Mouse (Mus musculus) erythroblast, embryonic 14.5 days (primary cell): ENCODE measurements around the gene Ctsd. TPM values are rescaled to one million over a fixed set of nuclear protein-coding genes. Genes with fewer than 3 reads are reported as not detected.

Source experiments
- H3K27me3 ChIP-seq: 2 replicates; pipeline ENCODE4 v1.6.1; 2012; ENCODE audit warnings: inconsistent platforms; ENCODE audit not compliant: control insufficient read depth
- H3K36me3 ChIP-seq: 2 replicates; pipeline ENCODE4 v1.6.1; 2012; ENCODE audit warnings: mild to moderate bottlenecking, inconsistent platforms; ENCODE audit not compliant: control insufficient read depth
- H3K4me1 ChIP-seq: 2 replicates; pipeline ENCODE4 v1.6.1; 2012; ENCODE audit warnings: inconsistent platforms; ENCODE audit not compliant: control insufficient read depth
- H3K4me3 ChIP-seq: replicated peaks from 2 replicates; pipeline ENCODE3; 2012; ENCODE audit warnings: moderate library complexity, mild to moderate bottlenecking, inconsistent platforms
- H3K9me3 ChIP-seq: 2 replicates; pipeline ENCODE4 v1.6.1; 2012; ENCODE audit warnings: low read length, inconsistent platforms, mixed read lengths; ENCODE audit not compliant: control insufficient read depth
- GATA1 ChIP-seq: IDR thresholded peaks from 2 replicates; pipeline ENCODE4 v1.6.1; 2012; ENCODE audit warnings: low read length, inconsistent platforms, mixed read lengths
- TAL1 ChIP-seq: IDR thresholded peaks from 3 replicates; pipeline ENCODE4 v1.6.1; 2012; ENCODE audit warnings: low read length, inconsistent platforms, mixed read lengths
- polyA plus RNA-seq: library from polyadenylated mRNA; stranded (reverse); fragments of >175 nt; gene quantifications from 2 replicates; pipeline ENCODE4 v1.2.3, GENCODE M21; 2012

The Ctsd gene
- polyA plus RNA-seq, 1 experiment: 14.4 TPM

GRCm38 (mm10) chr7:142354661-142355233, 33.1 kb downstream of the Ctsd start:
- Histone ChIP-seq H3K36me3 (no peaks in the 10 kb centered on the region; the same call in 1 of the 2 replicates), H3K4me1 (peaks cover 70% of the 10 kb centered on the region), H3K9me3 (no peaks in the 10 kb centered on the region), H3K27me3 (peaks cover 2% of the 10 kb centered on the region; the same call in 1 of the 2 replicates), H3K4me3 (peak overlapping the region; percentile 43)
- TF ChIP-seq GATA1 (no peak), TAL1 (peak; percentile 22; the same call in 1 of the 3 replicates)

- TF ChIP-seq GATA1 (peak; percentile 57; the same call in 1 of the 2 replicates), TAL1 (peak; percentile 63)
- no peaks in the 10 kb centered on the region for H3K9me3 ChIP-seq
- H3K27me3 ChIP-seq: peaks cover 2% of the 10 kb centered on the region; the same call in 1 of the 2 replicates
- peak overlapping the region; percentile 43 for H3K4me3 ChIP-seq
- H3K4me1 ChIP-seq: peaks cover 71% of the 10 kb centered on the region
- H3K36me3 ChIP-seq: no peaks in the 10 kb centered on the region; the same call in 1 of the 2 replicates
These were observed 34.0 kb downstream of the Ctsd start for GRCm38 (mm10) chr7:142353854-142354253.

GRCm38 (mm10) chr7:142351569-142351968, 36.3 kb downstream of the Ctsd start:
- Histone ChIP-seq H3K4me1 (peaks cover 86% of the 10 kb centered on the region), H3K27me3 (no peaks in the 10 kb centered on the region), H3K36me3 (no peaks in the 10 kb centered on the region; the same call in 1 of the 2 replicates), H3K4me3 (no peak overlapping the region), H3K9me3 (no peaks in the 10 kb centered on the region)
- TF ChIP-seq GATA1: no peak
- TF ChIP-seq TAL1: no peak

GRCm38 (mm10) chr7:142349308-142349961, 38.4 kb downstream of the Ctsd start:
- Histone ChIP-seq H3K4me3 (no peak overlapping the region), H3K9me3 (no peaks in the 10 kb centered on the region), H3K36me3 (no peaks in the 10 kb centered on the region; the same call in 1 of the 2 replicates), H3K4me1 (peaks cover 71% of the 10 kb centered on the region), H3K27me3 (no peaks in the 10 kb centered on the region)
- TF ChIP-seq GATA1 (no peak), TAL1 (no peak)

- H3K36me3 ChIP-seq: no peaks in the 10 kb centered on the region
- no peaks in the 10 kb centered on the region for H3K9me3 ChIP-seq
- H3K27me3 ChIP-seq: no peaks in the 10 kb centered on the region
- no peak for TF ChIP-seq GATA1
- no peak overlapping the region for H3K4me3 ChIP-seq
- H3K4me1 ChIP-seq: peaks cover 52% of the 10 kb centered on the region
These were observed 40.3 kb downstream of the Ctsd start for GRCm38 (mm10) chr7:142347542-142347941.

GRCm38 (mm10) chr7:142342247-142342640, 45.6 kb downstream of the Ctsd start:
- H3K36me3 ChIP-seq: no peaks in the 10 kb centered on the region
- TF ChIP-seq GATA1 (no peak), TAL1 (no peak)
- no peaks in the 10 kb centered on the region for H3K9me3 ChIP-seq
- no peaks in the 10 kb centered on the region for H3K27me3 ChIP-seq
- no peak overlapping the region for H3K4me3 ChIP-seq
- H3K4me1 ChIP-seq: peaks cover 16% of the 10 kb centered on the region

GRCm38 (mm10) chr7:142341564-142342246, 46.1 kb downstream of the Ctsd start:
- TF ChIP-seq TAL1: no peak
- TF ChIP-seq GATA1: no peak
- no peaks in the 10 kb centered on the region for H3K27me3 ChIP-seq
- peaks cover 12% of the 10 kb centered on the region for H3K4me1 ChIP-seq
- H3K36me3 ChIP-seq: no peaks in the 10 kb centered on the region
- H3K9me3 ChIP-seq: no peaks in the 10 kb centered on the region
- no peak overlapping the region for H3K4me3 ChIP-seq

- H3K4me1 ChIP-seq: peaks cover 7% of the 10 kb centered on the region
- no peaks in the 10 kb centered on the region for H3K27me3 ChIP-seq
- TF ChIP-seq GATA1 (no peak), TAL1 (no peak)
- no peaks in the 10 kb centered on the region for H3K36me3 ChIP-seq
- no peaks in the 10 kb centered on the region for H3K9me3 ChIP-seq
- no peak overlapping the region for H3K4me3 ChIP-seq
These were observed 47.4 kb downstream of the Ctsd start for GRCm38 (mm10) chr7:142340269-142340970.

- H3K4me3 ChIP-seq: no peak overlapping the region
- H3K36me3 ChIP-seq: no peaks in the 10 kb centered on the region
- no peaks in the 10 kb centered on the region for H3K27me3 ChIP-seq
- no peaks in the 10 kb centered on the region for H3K9me3 ChIP-seq
- peaks cover 30% of the 10 kb centered on the region for H3K4me1 ChIP-seq
- TF ChIP-seq GATA1 (no peak), TAL1 (no peak)
These were observed 52.7 kb downstream of the Ctsd start for GRCm38 (mm10) chr7:142335151-142335550.
